Mouse (Mus musculus) kidney, embryonic 14.5 days (tissue): ENCODE results near the gene Gm340. TPM values are rescaled to one million over a fixed set of nuclear protein-coding genes. Genes with fewer than 3 reads are reported as not detected.

ENCODE experiments used
- ATAC-seq: fragments of 200-750 bp; cut with Nextera tagmentation; 2 replicates; pipeline ENCODE4 v1.8.0; 2017; ENCODE audit warnings: moderate number of reproducible peaks, mild to moderate bottlenecking, moderate TSS enrichment, moderate library complexity; ENCODE audit not compliant: low FRiP score, low TSS enrichment
- H3K27ac ChIP-seq: fragments of 300-500 bp; sonication (generic); 2 replicates; pipeline ENCODE4 v1.5.1; 2014; ENCODE audit warnings: low read depth, mild to moderate bottlenecking, low read length, moderate library complexity, mixed read lengths
- H3K27me3 ChIP-seq: fragments of 300-500 bp; sonication (generic); 2 replicates; pipeline ENCODE4 v1.6.1; 2014; ENCODE audit warnings: mild to moderate bottlenecking, low read length; ENCODE audit not compliant: control insufficient read depth, insufficient read depth
- H3K36me3 ChIP-seq: fragments of 300-500 bp; sonication (generic); 2 replicates; pipeline ENCODE4 v1.6.1; 2014; ENCODE audit warnings: low read length, mixed read lengths; ENCODE audit not compliant: control insufficient read depth, insufficient read depth
- H3K4me1 ChIP-seq: fragments of 300-500 bp; sonication (generic); 2 replicates; pipeline ENCODE4 v1.6.1; 2014; ENCODE audit warnings: low read length, mixed read lengths; ENCODE audit not compliant: control insufficient read depth, insufficient read depth
- H3K4me2 ChIP-seq: fragments of 300-500 bp; sonication (generic); replicated peaks from 2 replicates; pipeline ENCODE4 v1.6.1; 2014; ENCODE audit warnings: low read depth, mild to moderate bottlenecking, low read length
- H3K4me3 ChIP-seq: fragments of 300-500 bp; sonication (generic); 2 replicates; pipeline ENCODE4 v1.5.1; 2014; ENCODE audit warnings: mild to moderate bottlenecking, low read length
- H3K9ac ChIP-seq: fragments of 300-500 bp; sonication (generic); 2 replicates; pipeline ENCODE4 v1.6.1; 2014; ENCODE audit warnings: low read depth, mild to moderate bottlenecking, low read length, moderate library complexity
- H3K9me3 ChIP-seq: fragments of 300-500 bp; sonication (generic); 2 replicates; pipeline ENCODE4 v1.6.1; 2016; ENCODE audit warnings: low read length; ENCODE audit not compliant: control insufficient read depth
- WGBS: fragments of 180-500 bp; shearing (Covaris S2); extraction: QIAGEN DNeasy Blood & Tissue Kit; methylation state at CpG from one replicate; pipeline ENCODE4 v1.1.7; 2014; 5-methylcytosine and 5-hydroxymethylcytosine counted together
- polyA plus RNA-seq: library from polyadenylated mRNA; unstranded; fragments of >200 nt; fragmentation: Nextera tagmentation; extraction: Ambion mirVana; gene quantifications from 2 replicates; pipeline ENCODE4 v1.2.1, GENCODE M21; 2014

Gene Gm340
- polyA plus RNA-seq, 1 experiment from 2014 or later: 4.7 TPM

DNA sequence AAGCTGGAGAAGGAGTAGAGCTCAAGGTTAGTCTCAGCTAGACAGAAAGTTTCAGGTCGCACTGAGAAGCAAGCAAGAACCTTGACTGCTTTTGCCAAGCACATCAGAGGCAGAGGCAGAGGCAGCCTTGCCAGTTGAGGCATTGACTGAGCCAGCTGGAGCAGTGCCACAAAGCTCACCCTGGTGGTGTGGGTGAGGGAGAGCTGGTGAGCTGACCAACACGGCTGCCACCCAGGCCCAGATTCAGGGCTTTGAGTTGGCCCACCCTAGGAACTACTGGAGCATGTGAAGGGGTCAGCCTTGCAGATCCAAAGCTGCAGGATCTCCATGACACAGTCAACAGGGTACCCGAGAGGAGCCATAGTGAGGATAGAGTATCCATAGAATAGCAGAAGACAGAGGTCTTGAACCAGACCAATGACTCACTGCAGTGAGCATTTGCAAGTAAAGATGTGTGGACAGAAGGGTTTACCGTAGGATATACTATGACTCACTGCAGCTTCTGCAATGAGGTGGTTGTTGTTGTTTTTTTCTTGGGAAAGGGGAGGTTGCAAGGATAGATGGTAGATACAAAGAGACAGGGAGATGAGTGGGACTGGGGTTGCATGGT is 2.8 kb upstream of the Gm340 start:
- Histone ChIP-seq H3K27me3 (no peaks in the 10 kb centered on the region), H3K4me3 (no peak overlapping the region), H3K27ac (no peak overlapping the region), H3K4me1 (no peaks in the 10 kb centered on the region), H3K9ac (no peak overlapping the region), H3K4me2 (no peak overlapping the region), H3K9me3 (no peaks in the 10 kb centered on the region), H3K36me3 (peaks cover 26% of the 10 kb centered on the region)
- 86% methylated on average over 4 of the region's 4 CpGs for WGBS
- no peak for ATAC-seq

DNA sequence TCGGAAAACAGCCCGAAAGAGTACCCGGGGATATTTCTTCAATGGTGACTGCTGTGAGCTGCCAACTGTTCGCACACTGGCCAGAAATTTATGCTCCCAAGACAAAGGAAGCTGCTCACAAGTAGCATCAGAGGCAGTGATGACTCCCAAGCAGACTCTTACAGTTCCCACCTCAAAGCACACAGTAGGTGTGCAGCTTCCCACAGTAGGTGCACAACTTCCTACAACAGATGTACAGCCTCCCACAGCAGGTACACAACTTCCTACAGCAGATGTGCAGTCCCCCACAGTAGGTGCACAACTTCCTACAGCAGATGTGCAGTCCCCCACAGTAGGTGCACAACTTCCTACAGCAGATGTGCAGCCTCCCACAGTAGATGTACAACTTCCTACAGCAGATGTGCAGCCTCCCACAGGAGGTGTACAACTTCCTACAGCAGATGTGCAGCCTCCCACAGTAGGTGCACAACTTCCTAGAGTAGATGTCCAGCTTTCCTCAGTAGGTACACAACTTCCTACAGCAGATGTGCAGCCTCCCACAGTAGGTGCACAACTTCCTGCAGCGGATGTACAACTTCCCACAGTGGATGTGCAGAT is 846 bp downstream of the Gm340 start:
- H3K27me3 ChIP-seq: no peaks in the 10 kb centered on the region
- peaks cover 34% of the 10 kb centered on the region for H3K36me3 ChIP-seq
- H3K9me3 ChIP-seq: no peaks in the 10 kb centered on the region
- H3K9ac ChIP-seq: no peak overlapping the region
- H3K27ac ChIP-seq: no peak overlapping the region
- H3K4me2 ChIP-seq: no peak overlapping the region
- H3K4me1 ChIP-seq: no peaks in the 10 kb centered on the region
- H3K4me3 ChIP-seq: no peak overlapping the region
- WGBS: 97% methylated on average over 5 of the region's 5 CpGs
- ATAC-seq: no peak

DNA sequence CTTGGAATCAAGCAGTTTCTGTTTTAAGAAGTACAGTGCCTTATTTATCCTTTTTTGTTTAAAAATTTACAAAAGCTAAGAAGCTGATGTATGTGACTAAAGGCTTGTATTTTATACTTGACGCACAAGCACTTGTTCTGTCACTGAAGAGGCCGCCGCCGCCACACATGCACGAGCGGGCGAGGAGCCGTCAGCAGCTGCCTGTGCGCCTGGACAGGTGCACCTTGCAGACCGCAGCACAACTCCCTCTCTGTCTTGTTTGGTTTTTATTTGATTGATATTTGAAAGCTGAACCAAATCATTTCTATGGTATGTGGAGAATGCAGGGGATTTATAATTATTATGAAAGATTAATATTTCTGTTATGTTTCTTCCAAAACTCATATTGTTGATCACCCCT is 4.6 kb downstream of the Gm340 start:
- H3K27me3 ChIP-seq: no peaks in the 10 kb centered on the region
- H3K4me2 ChIP-seq: no peak overlapping the region
- WGBS: 89% methylated on average over 10 of the region's 10 CpGs
- no peak overlapping the region for H3K4me3 ChIP-seq
- H3K4me1 ChIP-seq: no peaks in the 10 kb centered on the region
- ATAC-seq: no peak
- no peak overlapping the region for H3K9ac ChIP-seq
- no peak overlapping the region for H3K27ac ChIP-seq
- peaks cover 32% of the 10 kb centered on the region for H3K36me3 ChIP-seq
- H3K9me3 ChIP-seq: no peaks in the 10 kb centered on the region

DNA sequence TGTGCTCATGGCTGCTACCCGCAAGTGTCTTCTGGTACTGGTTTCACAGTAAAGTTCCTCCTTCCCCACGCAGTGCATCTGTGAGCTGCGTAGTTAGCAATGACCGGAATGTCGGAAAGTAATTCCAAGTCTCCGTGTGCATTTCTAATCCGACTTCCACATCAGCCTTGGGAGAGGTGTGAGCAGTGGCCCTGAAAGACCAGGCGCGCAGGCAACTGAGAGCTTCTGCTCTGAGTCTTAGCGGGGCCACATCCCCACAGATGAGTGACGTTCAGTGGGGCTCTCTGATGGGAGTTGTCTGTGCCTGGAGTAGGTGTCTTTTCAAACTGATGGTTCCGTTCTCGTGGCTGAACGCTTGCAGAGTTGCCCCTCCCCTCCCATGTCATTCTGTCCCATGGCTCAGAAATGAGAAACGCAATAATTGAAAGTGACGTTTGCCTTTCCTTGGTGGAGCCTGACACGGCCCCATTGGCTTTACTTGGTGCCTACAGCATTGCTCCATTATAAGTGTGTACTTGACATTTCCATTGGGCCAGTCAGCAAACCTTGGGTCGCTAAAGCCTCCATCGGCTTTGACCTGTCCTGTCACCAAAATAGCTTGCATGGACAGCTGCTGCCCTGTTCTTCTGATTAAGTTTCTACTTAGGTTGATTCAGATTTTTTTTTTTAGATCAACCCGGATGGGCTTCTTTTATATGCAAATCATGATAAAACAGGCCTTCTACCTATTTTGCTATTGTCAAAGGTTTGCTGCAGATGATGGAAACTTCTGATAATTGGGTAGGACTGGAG is 5.5 kb downstream of the Gm340 start:
- H3K27ac ChIP-seq: no peak overlapping the region
- no peaks in the 10 kb centered on the region for H3K27me3 ChIP-seq
- no peak overlapping the region for H3K4me2 ChIP-seq
- no peaks in the 10 kb centered on the region for H3K9me3 ChIP-seq
- no peak for ATAC-seq
- WGBS: 85% methylated on average over 20 of the region's 20 CpGs
- peaks cover 23% of the 10 kb centered on the region; the same call in 1 of the 2 replicates for H3K36me3 ChIP-seq
- H3K4me3 ChIP-seq: no peak overlapping the region
- no peak overlapping the region for H3K9ac ChIP-seq
- H3K4me1 ChIP-seq: no peaks in the 10 kb centered on the region

DNA sequence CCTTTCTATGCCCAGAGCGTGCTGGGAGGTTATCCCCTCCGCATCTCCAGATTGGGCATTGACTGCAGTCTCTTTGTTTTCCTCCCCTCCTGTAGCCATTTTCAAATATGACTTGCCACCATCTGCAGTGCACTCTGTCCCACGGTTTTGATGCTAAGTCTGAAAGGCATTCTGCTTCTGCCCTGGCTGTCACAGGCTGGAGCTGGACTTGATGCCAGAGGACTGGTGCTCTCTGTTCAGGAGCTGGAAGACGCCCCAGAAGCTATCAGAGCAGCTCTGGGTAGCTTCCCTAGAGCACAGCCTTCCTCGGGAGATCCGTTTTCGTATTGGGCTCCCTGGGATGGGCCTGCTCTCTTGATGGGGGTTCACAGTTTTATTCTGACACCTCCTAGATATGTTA is 6.9 kb downstream of the Gm340 start:
- Histone ChIP-seq H3K9ac (no peak overlapping the region), H3K27ac (no peak overlapping the region), H3K36me3 (peaks cover 10% of the 10 kb centered on the region; the same call in 1 of the 2 replicates), H3K4me2 (no peak overlapping the region), H3K9me3 (no peaks in the 10 kb centered on the region), H3K4me1 (no peaks in the 10 kb centered on the region), H3K27me3 (no peaks in the 10 kb centered on the region), H3K4me3 (no peak overlapping the region)
- ATAC-seq: no peak
- 86% methylated on average over 7 of the region's 7 CpGs for WGBS

DNA sequence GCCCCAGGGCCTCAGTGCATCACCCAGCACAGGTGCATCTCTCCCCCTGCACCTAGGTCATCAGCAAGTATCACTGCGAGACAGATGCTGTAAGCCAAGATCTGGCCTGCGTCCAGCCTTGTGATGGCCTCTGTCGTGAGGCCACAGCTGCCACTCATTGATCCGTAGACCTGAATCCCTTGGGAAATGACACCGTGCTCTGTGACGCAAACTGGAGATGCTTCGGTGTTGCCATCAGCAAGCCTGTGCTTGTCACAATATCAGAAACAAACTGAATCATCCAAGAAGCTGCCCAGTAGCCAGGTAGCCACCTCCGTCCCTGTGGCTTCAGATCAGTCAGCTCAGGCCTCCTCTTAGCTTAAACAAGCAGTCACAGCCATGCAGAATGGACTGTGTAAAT is 7.5 kb downstream of the Gm340 start:
- H3K4me3 ChIP-seq: no peak overlapping the region
- H3K9ac ChIP-seq: no peak overlapping the region
- no peak for ATAC-seq
- WGBS: 88% methylated on average over 8 of the region's 8 CpGs
- H3K4me2 ChIP-seq: no peak overlapping the region
- peaks cover 6% of the 10 kb centered on the region; the same call in 1 of the 2 replicates for H3K36me3 ChIP-seq
- no peaks in the 10 kb centered on the region for H3K9me3 ChIP-seq
- H3K4me1 ChIP-seq: no peaks in the 10 kb centered on the region
- H3K27ac ChIP-seq: no peak overlapping the region
- no peaks in the 10 kb centered on the region for H3K27me3 ChIP-seq

DNA sequence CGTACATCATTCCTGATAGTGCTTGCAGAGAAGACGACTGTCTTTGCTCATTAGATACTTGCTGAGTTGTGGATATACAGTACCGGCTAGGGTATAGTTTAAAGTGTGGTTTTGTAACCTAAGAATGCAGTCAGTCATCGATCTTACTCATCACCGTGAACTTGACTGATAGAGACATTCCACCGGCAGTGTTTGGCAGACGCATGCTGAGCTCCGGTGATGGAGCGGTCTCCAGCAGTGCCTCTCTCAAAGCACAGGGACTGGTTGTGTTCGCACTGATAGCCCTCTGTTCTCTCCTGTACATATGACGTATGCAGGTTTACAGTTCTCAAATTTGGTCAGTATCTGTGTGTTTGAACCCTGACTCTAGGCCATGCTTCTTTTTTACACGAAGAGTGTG is 9.6 kb downstream of the Gm340 start:
- Histone ChIP-seq H3K9me3 (no peaks in the 10 kb centered on the region), H3K27ac (no peak overlapping the region), H3K4me1 (peaks cover 3% of the 10 kb centered on the region; the same call in 1 of the 2 replicates), H3K4me2 (no peak overlapping the region), H3K9ac (no peak overlapping the region), H3K27me3 (no peaks in the 10 kb centered on the region), H3K4me3 (no peak overlapping the region), H3K36me3 (no peaks in the 10 kb centered on the region)
- no peak for ATAC-seq
- 67% methylated on average over 12 of the region's 12 CpGs for WGBS

DNA sequence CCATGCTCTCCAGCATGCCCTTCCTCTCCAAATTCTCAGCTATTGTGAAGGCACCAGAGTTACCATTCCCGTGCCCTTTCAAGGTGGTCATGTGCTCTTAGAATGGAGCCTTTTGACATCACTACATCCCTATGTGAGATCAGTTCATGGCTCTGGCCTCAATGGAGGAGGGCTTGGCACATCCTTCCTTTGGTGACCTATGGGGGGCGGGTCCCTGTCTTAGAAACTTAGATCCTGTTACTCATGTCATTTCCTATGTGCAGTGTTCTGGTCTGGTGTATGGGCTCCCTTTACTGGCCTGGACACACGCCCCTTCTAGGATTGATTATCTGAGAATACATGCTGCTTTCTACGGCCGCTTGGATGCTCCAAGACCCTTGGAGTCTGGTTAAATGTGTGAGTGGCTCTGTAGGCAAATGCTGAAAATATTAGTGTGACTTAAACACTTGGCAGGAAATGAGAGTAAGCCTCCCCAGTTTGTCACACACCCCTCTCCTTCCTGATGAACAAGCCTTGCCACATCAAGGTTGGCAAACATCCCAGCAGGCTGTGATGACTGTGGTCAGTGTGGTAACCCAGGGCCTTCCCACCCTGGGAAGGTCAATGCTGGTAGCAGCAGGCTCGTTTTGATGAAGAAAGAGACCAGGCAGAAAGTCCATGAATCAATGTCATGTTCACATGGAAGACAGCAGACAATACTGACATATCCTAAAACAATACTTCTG is 15.2 kb downstream of the Gm340 start:
- 80% methylated on average over 6 of the region's 6 CpGs for WGBS
- Histone ChIP-seq H3K4me2 (no peak overlapping the region), H3K27ac (no peak overlapping the region), H3K9ac (no peak overlapping the region), H3K4me3 (no peak overlapping the region), H3K9me3 (no peaks in the 10 kb centered on the region), H3K4me1 (peaks cover 3% of the 10 kb centered on the region; the same call in 1 of the 2 replicates), H3K36me3 (no peaks in the 10 kb centered on the region), H3K27me3 (no peaks in the 10 kb centered on the region)
- ATAC-seq: no peak
